Mouse (Mus musculus): ENCODE results near the gene Psg17. TPM values are rescaled to one million over a fixed set of nuclear protein-coding genes. Genes with fewer than 3 reads are reported as not detected.
"Not testable (repeated sequence)": the region's sequence is repeated elsewhere in the genome, so short reads cannot be mapped to it uniquely, and the experiment has no call there.

The Psg17 gene
- polyA plus RNA-seq, 2 experiments = 0.48 TPM; not detected in 1

- Histone ChIP-seq H3K4me3 (replicated peaks; ENCODE audit: low read length) (no peak overlapping the region), H3K36me3 (ENCODE audit: control insufficient read depth, insufficient read depth, low read length) (no peaks in the 10 kb centered on the region), H3K4me1 (ENCODE audit: control insufficient read depth, insufficient read depth, low read length) (no peaks in the 10 kb centered on the region), H3K9ac (ENCODE audit: low read depth, low read length, severe bottlenecking) (no peak overlapping the region), H3K27me3 (ENCODE audit: control insufficient read depth, insufficient read depth, low read length) (no peaks in the 10 kb centered on the region), H3K27ac (replicated peaks; ENCODE audit: low read depth, low read length) (no peak overlapping the region), H3K4me2 (replicated peaks; ENCODE audit: low read depth, low read length, severe bottlenecking) (no peak overlapping the region), H3K9me3 (ENCODE audit: control insufficient read depth, low read length) (no peaks in the 10 kb centered on the region)
- no peak for TF ChIP-seq POLR2A (IDR thresholded peaks at IDR 0.05; ENCODE audit: borderline replicate concordance, extremely low read depth, insufficient read depth, insufficient read length)
- DNase-seq (ENCODE audit: low spot score) (no peak), ATAC-seq (ENCODE audit: low FRiP score, low read depth) (no peak)
Observed at GRCm38 (mm10) chr7:18803526-18803925, 17.9 kb downstream of the Psg17 start.

- Histone ChIP-seq H3K4me3 (replicated peaks; ENCODE audit: low read length) (no peak overlapping the region), H3K27ac (replicated peaks; ENCODE audit: low read depth, low read length) (no peak overlapping the region), H3K4me2 (replicated peaks; ENCODE audit: low read depth, low read length, severe bottlenecking) (no peak overlapping the region), H3K27me3 (ENCODE audit: control insufficient read depth, insufficient read depth, low read length) (no peaks in the 10 kb centered on the region), H3K9ac (ENCODE audit: low read depth, low read length, severe bottlenecking) (no peak overlapping the region), H3K9me3 (ENCODE audit: control insufficient read depth, low read length) (no peaks in the 10 kb centered on the region), H3K36me3 (ENCODE audit: control insufficient read depth, insufficient read depth, low read length) (no peaks in the 10 kb centered on the region), H3K4me1 (ENCODE audit: control insufficient read depth, insufficient read depth, low read length) (no peaks in the 10 kb centered on the region)
- ATAC-seq (ENCODE audit: low FRiP score, low read depth) (no peak), DNase-seq (ENCODE audit: low spot score) (no peak)
- TF ChIP-seq POLR2A (IDR thresholded peaks at IDR 0.05; ENCODE audit: borderline replicate concordance, extremely low read depth, insufficient read depth, insufficient read length) = no peak
- WGBS = 35% methylated on average over 3 of the region's 3 CpGs
Observed at GRCm38 (mm10) chr7:18799129-18799528, 22.3 kb downstream of the Psg17 start.

DNA sequence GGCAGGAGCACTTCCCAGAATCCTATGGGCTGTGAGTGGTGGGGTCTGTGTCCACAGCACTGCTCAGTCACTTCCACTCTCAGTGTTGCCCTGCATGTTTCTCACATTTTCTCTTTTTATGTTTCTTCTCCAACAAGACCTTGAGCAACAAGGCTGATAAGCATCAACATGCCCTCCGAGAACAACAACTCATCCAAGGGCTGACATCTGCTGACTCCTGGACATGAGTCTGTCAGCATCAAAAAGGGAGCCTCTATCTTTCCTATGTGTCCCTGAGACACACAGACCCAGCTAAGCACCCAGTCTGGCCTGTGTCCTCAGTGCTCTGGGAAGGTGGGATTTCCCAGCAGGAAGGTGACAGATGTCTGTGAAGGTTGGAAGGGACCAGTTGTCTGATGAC lies 23.0 kb downstream of the Psg17 start, which contains the start of gene Psg19:
TSS of gene Psg19 (minus strand) at position 101 of the 400 bp plus-strand sequence.
- DNase-seq (ENCODE audit: low spot score) (no peak), ATAC-seq (ENCODE audit: low FRiP score, low read depth) (no peak)
- Histone ChIP-seq H3K4me3 (replicated peaks; ENCODE audit: low read length) (no peak within 1 kb of the TSS), H3K9ac (ENCODE audit: low read depth, low read length, severe bottlenecking) (no peak within 1 kb of the TSS), H3K27me3 (ENCODE audit: control insufficient read depth, insufficient read depth, low read length) (no peaks in the 10 kb centered on the region), H3K36me3 (ENCODE audit: control insufficient read depth, insufficient read depth, low read length) (no peaks in the 10 kb centered on the region), H3K4me2 (replicated peaks; ENCODE audit: low read depth, low read length, severe bottlenecking) (no peak within 1 kb of the TSS), H3K27ac (replicated peaks; ENCODE audit: low read depth, low read length) (no peak within 1 kb of the TSS), H3K9me3 (ENCODE audit: control insufficient read depth, low read length) (no peaks in the 10 kb centered on the region), H3K4me1 (ENCODE audit: control insufficient read depth, insufficient read depth, low read length) (no peaks in the 10 kb centered on the region)
- TF ChIP-seq POLR2A (IDR thresholded peaks at IDR 0.05; ENCODE audit: borderline replicate concordance, extremely low read depth, insufficient read depth, insufficient read length) = no peak
- WGBS = 89% methylated on average over 1 of the region's 1 CpGs

DNA sequence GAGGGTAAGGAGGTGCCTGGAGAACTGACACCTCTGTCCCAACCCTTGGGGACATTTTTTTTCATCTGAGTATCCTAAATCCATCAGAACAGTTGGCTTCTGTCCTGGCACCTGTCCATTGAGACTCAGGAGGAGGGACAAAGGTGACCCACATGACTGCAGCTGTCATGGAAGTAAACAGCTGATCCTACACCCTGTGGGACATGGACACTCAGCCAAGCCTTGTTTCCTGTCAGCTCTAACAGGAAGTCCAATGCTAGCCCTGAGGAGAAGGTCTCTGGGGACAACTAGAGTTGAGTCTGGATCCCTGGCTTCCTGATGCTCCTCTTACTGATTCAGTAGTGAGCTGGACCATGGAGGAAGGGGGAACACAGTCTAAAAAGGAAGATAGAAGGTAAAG lies 30.7 kb downstream of the Psg17 start:
- not testable (repeated sequence) for H3K9ac ChIP-seq (ENCODE audit: low read depth, low read length, severe bottlenecking); H3K36me3 ChIP-seq (ENCODE audit: control insufficient read depth, insufficient read depth, low read length); H3K4me2 ChIP-seq (replicated peaks; ENCODE audit: low read depth, low read length, severe bottlenecking); H3K27me3 ChIP-seq (ENCODE audit: control insufficient read depth, insufficient read depth, low read length); H3K4me1 ChIP-seq (ENCODE audit: control insufficient read depth, insufficient read depth, low read length); DNase-seq (ENCODE audit: low spot score); ATAC-seq (ENCODE audit: low FRiP score, low read depth); H3K27ac ChIP-seq (replicated peaks; ENCODE audit: low read depth, low read length); H3K9me3 ChIP-seq (ENCODE audit: control insufficient read depth, low read length); H3K4me3 ChIP-seq (replicated peaks; ENCODE audit: low read length)

DNA sequence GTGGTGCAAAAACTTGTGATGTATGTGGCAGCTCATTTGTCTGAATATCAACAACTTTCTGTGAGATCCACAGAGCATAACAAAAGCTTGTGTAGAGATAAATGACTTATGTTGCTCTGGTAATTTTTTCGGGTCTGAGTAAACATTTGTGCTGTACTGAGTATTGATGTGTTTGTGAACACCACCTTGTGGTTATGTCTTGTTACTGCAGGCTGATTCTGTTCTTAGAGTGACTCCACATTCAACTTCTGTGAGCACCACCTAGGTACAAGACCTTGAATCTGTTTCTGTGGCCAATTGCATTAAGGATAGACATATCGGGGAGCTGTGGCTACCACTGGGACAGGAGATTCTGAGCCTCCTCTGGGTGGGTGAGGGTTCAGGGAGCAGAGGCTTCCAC lies 40.1 kb downstream of the Psg17 start:
- DNase-seq (ENCODE audit: low spot score); H3K36me3 ChIP-seq (ENCODE audit: control insufficient read depth, insufficient read depth, low read length); H3K4me3 ChIP-seq (replicated peaks; ENCODE audit: low read length); H3K4me1 ChIP-seq (ENCODE audit: control insufficient read depth, insufficient read depth, low read length); ATAC-seq (ENCODE audit: low FRiP score, low read depth); H3K27me3 ChIP-seq (ENCODE audit: control insufficient read depth, insufficient read depth, low read length); H3K4me2 ChIP-seq (replicated peaks; ENCODE audit: low read depth, low read length, severe bottlenecking); H3K27ac ChIP-seq (replicated peaks; ENCODE audit: low read depth, low read length); H3K9ac ChIP-seq (ENCODE audit: low read depth, low read length, severe bottlenecking); H3K9me3 ChIP-seq (ENCODE audit: control insufficient read depth, low read length): not testable (repeated sequence)
- 55% methylated on average over 2 of the region's 2 CpGs for WGBS

DNA sequence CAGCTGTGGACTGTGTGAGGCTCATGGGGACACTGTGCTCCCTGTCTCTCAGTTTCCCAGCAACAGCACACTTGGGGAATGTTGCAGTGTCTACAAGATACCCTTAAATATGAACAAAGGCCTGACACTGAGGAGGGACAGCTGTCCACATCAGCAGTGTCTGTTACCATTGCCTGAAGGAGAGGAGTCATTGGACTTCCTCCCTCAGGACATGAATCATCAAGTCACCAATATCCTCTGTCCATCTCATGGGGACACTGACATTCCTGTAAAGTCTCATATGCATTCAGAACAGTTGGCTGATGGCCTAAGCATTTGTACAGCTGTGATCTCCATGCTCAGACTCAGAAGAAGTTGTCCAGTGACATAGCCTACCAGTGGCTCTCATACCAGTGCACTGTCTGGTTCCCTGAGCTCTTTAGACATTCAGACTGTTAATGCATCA lies 42.0 kb downstream of the Psg17 start:
- no peak overlapping the region for H3K9ac ChIP-seq (ENCODE audit: low read depth, low read length, severe bottlenecking)
- H3K4me1 ChIP-seq (ENCODE audit: control insufficient read depth, insufficient read depth, low read length) = no peaks in the 10 kb centered on the region
- DNase-seq (ENCODE audit: low spot score) (no peak), ATAC-seq (ENCODE audit: low FRiP score, low read depth) (no peak)
- H3K4me2 ChIP-seq (replicated peaks; ENCODE audit: low read depth, low read length, severe bottlenecking) = no peak overlapping the region
- H3K4me3 ChIP-seq (replicated peaks; ENCODE audit: low read length) = no peak overlapping the region
- H3K36me3 ChIP-seq (ENCODE audit: control insufficient read depth, insufficient read depth, low read length) = no peaks in the 10 kb centered on the region
- H3K27ac ChIP-seq (replicated peaks; ENCODE audit: low read depth, low read length) = no peak overlapping the region
- no peak for TF ChIP-seq POLR2A (IDR thresholded peaks at IDR 0.05; ENCODE audit: borderline replicate concordance, extremely low read depth, insufficient read depth, insufficient read length)
- H3K27me3 ChIP-seq (ENCODE audit: control insufficient read depth, insufficient read depth, low read length) = no peaks in the 10 kb centered on the region
- no peaks in the 10 kb centered on the region for H3K9me3 ChIP-seq (ENCODE audit: control insufficient read depth, low read length)

Other genes with a start within 250 kb of the Psg17 start
- 0.16 and 0.18 TPM in 2 replicates for gene Psg23, start 205.1 kb downstream of the Psg17 start, polyA plus RNA-seq (2012; rRNA removed)
- gene Psg23, start 205.1 kb downstream of the Psg17 start, polyA plus RNA-seq (2014; fragmentation: Nextera tagmentation; extraction: Ambion mirVana) = not detected in 2 replicates
- 0.45 and 0.47 TPM in 2 replicates for gene Psg21, start 164.9 kb downstream of the Psg17 start, polyA plus RNA-seq (2012; rRNA removed)
- gene Psg21, start 164.9 kb downstream of the Psg17 start, polyA plus RNA-seq (2014; fragmentation: Nextera tagmentation; extraction: Ambion mirVana) = not detected in 2 replicates
- not detected in 2 replicates for gene Psg20, start 135.4 kb downstream of the Psg17 start, polyA plus RNA-seq (2012; rRNA removed)
- not detected in 2 replicates for gene Psg20, start 135.4 kb downstream of the Psg17 start, polyA plus RNA-seq (2014; fragmentation: Nextera tagmentation; extraction: Ambion mirVana)
- 0.04 and 0.14 TPM in 2 replicates for gene Psg22, start 103.5 kb downstream of the Psg17 start, polyA plus RNA-seq (2012; rRNA removed)
- gene Psg22, start 103.5 kb downstream of the Psg17 start, polyA plus RNA-seq (2014; fragmentation: Nextera tagmentation; extraction: Ambion mirVana) = not detected in 2 replicates
- 0.05 and 0.25 TPM in 2 replicates for gene Psg19, start 23.1 kb downstream of the Psg17 start, polyA plus RNA-seq (2012; rRNA removed)
- not detected in 2 replicates for gene Psg19, start 23.1 kb downstream of the Psg17 start, polyA plus RNA-seq (2014; fragmentation: Nextera tagmentation; extraction: Ambion mirVana)
- gene Mill2, start 18.4 kb upstream of the Psg17 start, polyA plus RNA-seq (2012; rRNA removed) = 0.91 and 1.0 TPM in 2 replicates
- gene Mill2, start 18.4 kb upstream of the Psg17 start, polyA plus RNA-seq (2014; fragmentation: Nextera tagmentation; extraction: Ambion mirVana) = 0.21 TPM in 2 replicates
- gene Pglyrp1, start 49.7 kb upstream of the Psg17 start, polyA plus RNA-seq (2012; rRNA removed) = 0.60 and 1.9 TPM in 2 replicates
- 1.3 and 1.9 TPM in 2 replicates for gene Pglyrp1, start 49.7 kb upstream of the Psg17 start, polyA plus RNA-seq (2014; fragmentation: Nextera tagmentation; extraction: Ambion mirVana)
- 46.7 and 50.1 TPM in 2 replicates for gene Ccdc61, start 88.8 kb upstream of the Psg17 start, polyA plus RNA-seq (2012; rRNA removed)
- gene Ccdc61, start 88.8 kb upstream of the Psg17 start, polyA plus RNA-seq (2014; fragmentation: Nextera tagmentation; extraction: Ambion mirVana) = 23.9 and 29.0 TPM in 2 replicates
- 1.3 TPM in 2 replicates for gene Nova2, start 104.3 kb upstream of the Psg17 start, polyA plus RNA-seq (2012; rRNA removed)
- 0.37 and 0.57 TPM in 2 replicates for gene Nova2, start 104.3 kb upstream of the Psg17 start, polyA plus RNA-seq (2014; fragmentation: Nextera tagmentation; extraction: Ambion mirVana)
- gene Nanos2, start 165.8 kb upstream of the Psg17 start, polyA plus RNA-seq (2012; rRNA removed) = 0.06 TPM in 1 of 2 replicates, not detected in the other
- not detected in 2 replicates for gene Nanos2, start 165.8 kb upstream of the Psg17 start, polyA plus RNA-seq (2014; fragmentation: Nextera tagmentation; extraction: Ambion mirVana)
- gene Mypop, start 169.6 kb upstream of the Psg17 start, polyA plus RNA-seq (2012; rRNA removed) = 13.6 and 19.3 TPM in 2 replicates
- gene Mypop, start 169.6 kb upstream of the Psg17 start, polyA plus RNA-seq (2014; fragmentation: Nextera tagmentation; extraction: Ambion mirVana) = 5.3 and 5.7 TPM in 2 replicates
- gene Irf2bp1, start 182.4 kb upstream of the Psg17 start, polyA plus RNA-seq (2012; rRNA removed) = 36.1 and 46.8 TPM in 2 replicates
- gene Irf2bp1, start 182.4 kb upstream of the Psg17 start, polyA plus RNA-seq (2014; fragmentation: Nextera tagmentation; extraction: Ambion mirVana) = 34.2 and 37.3 TPM in 2 replicates
- gene Foxa3, start 201.9 kb upstream of the Psg17 start, polyA plus RNA-seq (2012; rRNA removed) = 5.3 and 6.7 TPM in 2 replicates
- gene Foxa3, start 201.9 kb upstream of the Psg17 start, polyA plus RNA-seq (2014; fragmentation: Nextera tagmentation; extraction: Ambion mirVana) = 3.1 and 3.2 TPM in 2 replicates
- gene Sympk, start 202.8 kb upstream of the Psg17 start, polyA plus RNA-seq (2012; rRNA removed) = 97.0 and 113 TPM in 2 replicates
- gene Sympk, start 202.8 kb upstream of the Psg17 start, polyA plus RNA-seq (2014; fragmentation: Nextera tagmentation; extraction: Ambion mirVana) = 23.0 and 27.5 TPM in 2 replicates
- 0.04 and 0.12 TPM in 2 replicates for gene Rsph6a, start 233.1 kb upstream of the Psg17 start, polyA plus RNA-seq (2012; rRNA removed)
- not detected in 2 replicates for gene Rsph6a, start 233.1 kb upstream of the Psg17 start, polyA plus RNA-seq (2014; fragmentation: Nextera tagmentation; extraction: Ambion mirVana)